Mouse (Mus musculus) stomach, postnatal 0 days (tissue): ENCODE measurements around the gene Sms. TPM values are rescaled to one million over a fixed set of nuclear protein-coding genes. Genes with fewer than 3 reads are reported as not detected.

ENCODE experiments used
- ATAC-seq: fragments of 200-750 bp; cut with Nextera tagmentation; 2 replicates; pipeline ENCODE4 v1.8.0; 2017; ENCODE audit not compliant: low FRiP score, low TSS enrichment
- DNase-seq: peaks from one replicate; pipeline ENCODE4 v3.0.0-alpha.2; 2016; ENCODE audit warnings: low spot score
- H3K27ac ChIP-seq: fragments of 300-500 bp; sonication (generic); replicated peaks from 2 replicates; pipeline ENCODE4 v1.5.1; 2014; ENCODE audit warnings: mild to moderate bottlenecking, control low read depth
- H3K27me3 ChIP-seq: fragments of 300-500 bp; sonication (generic); 2 replicates; pipeline ENCODE4 v1.6.1; 2014; ENCODE audit warnings: low read length; ENCODE audit not compliant: control insufficient read depth, insufficient read depth
- H3K36me3 ChIP-seq: fragments of 300-500 bp; sonication (generic); 2 replicates; pipeline ENCODE4 v1.6.1; 2014; ENCODE audit warnings: low read length, mixed read lengths; ENCODE audit not compliant: control insufficient read depth, insufficient read depth
- H3K4me1 ChIP-seq: fragments of 300-500 bp; sonication (generic); replicated peaks from 2 replicates; pipeline ENCODE4 v1.6.1; 2014; ENCODE audit warnings: antibody characterized with exemption; ENCODE audit not compliant: control insufficient read depth, insufficient read depth
- H3K4me2 ChIP-seq: fragments of 300-500 bp; sonication (generic); replicated peaks from 2 replicates; pipeline ENCODE4 v1.6.1; 2014; ENCODE audit warnings: low read depth, mild to moderate bottlenecking, control low read depth, moderate library complexity
- H3K4me3 ChIP-seq: fragments of 300-500 bp; sonication (generic); 2 replicates; pipeline ENCODE4 v1.5.1; 2014; ENCODE audit warnings: low read depth, low read length, control low read depth
- H3K9ac ChIP-seq: fragments of 300-500 bp; sonication (generic); 2 replicates; pipeline ENCODE4 v1.6.1; 2014; ENCODE audit warnings: mild to moderate bottlenecking, low read length, control low read depth, mixed read lengths
- H3K9me3 ChIP-seq: fragments of 300-500 bp; sonication (generic); 2 replicates; pipeline ENCODE4 v1.6.1; 2016; ENCODE audit warnings: low read length; ENCODE audit not compliant: control insufficient read depth
- CTCF ChIP-seq: IDR thresholded peaks from 2 replicates; pipeline ENCODE4 v1.5.1; 2016; ENCODE audit warnings: antibody characterized with exemption, low read depth, mild to moderate bottlenecking, moderate library complexity
- EP300 ChIP-seq: optimal IDR thresholded peaks from 2 replicates; pipeline ENCODE3; 2016; ENCODE audit warnings: antibody characterized with exemption
- WGBS: fragments of 180-500 bp; shearing (Covaris S2); extraction: QIAGEN DNeasy Blood & Tissue Kit; methylation state at CpG from one replicate; pipeline ENCODE4 v1.1.7; 2014; 5-methylcytosine and 5-hydroxymethylcytosine counted together
- polyA plus RNA-seq: library from polyadenylated mRNA; unstranded; fragments of >200 nt; fragmentation: Nextera tagmentation; extraction: Ambion mirVana; gene quantifications from 2 replicates; pipeline ENCODE4 v1.2.1, GENCODE M21; 2015

The Sms gene
- polyA plus RNA-seq, result 28.3 and 30.7 TPM in 2 replicates

DNA sequence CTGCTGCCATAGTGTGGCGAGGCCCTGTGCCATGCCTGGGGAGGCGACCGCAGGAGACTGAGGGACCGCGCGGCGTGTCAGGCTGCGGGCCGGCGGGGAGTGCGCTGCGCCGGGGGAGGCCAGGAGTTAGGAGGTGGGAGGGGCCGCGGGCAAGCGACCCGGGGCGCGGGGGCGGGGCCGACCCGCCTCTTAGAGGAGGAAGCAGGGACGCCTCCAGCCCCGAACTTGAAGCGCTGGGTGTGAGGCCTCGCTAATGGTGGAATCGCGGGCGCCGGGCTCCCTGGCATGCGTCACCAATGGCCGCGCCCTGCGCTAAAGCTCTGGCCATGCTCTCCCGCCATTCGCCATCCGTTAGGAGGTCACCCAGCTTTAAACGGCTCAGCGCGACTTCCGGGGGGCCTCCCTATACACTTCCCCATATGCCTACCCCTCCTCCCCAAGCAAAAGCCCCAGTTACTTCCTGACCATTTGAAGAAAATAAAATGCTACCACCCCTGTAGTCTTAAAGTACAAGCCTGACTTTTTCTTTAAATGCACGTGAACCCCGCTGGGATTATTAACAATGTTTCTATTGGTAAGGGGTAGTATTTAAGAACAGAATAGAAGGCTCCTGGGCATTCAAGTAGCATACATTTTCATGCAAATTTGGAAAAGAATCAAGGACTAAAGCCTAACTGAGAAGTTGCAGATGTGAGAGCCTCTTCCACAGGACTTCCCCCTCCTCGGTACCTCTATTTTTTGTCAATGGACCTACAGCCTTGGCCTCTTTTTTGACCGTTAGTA lies at the start of gene Sms:
Gene Sms, minus strand, starts transcription at position 344 of the 783 bp plus-strand sequence.
- H3K4me2 ChIP-seq, result peak within 1 kb of the TSS; percentile 62
- peak within 1 kb of the TSS; percentile 64 for H3K9ac ChIP-seq
- no peaks in the 10 kb centered on the region for H3K4me1 ChIP-seq
- H3K9me3 ChIP-seq, result no peaks in the 10 kb centered on the region
- 12% methylated on average over 21 of the region's 45 CpGs for WGBS
- peak within 1 kb of the TSS; percentile 54 for H3K4me3 ChIP-seq
- peak; percentile 69 for DNase-seq
- TF ChIP-seq CTCF (no peak), EP300 (no peak)
- H3K36me3 ChIP-seq, result no peaks in the 10 kb centered on the region
- ATAC-seq, result peak; percentile 82
- peak within 1 kb of the TSS; percentile 67; the same call in 1 of the 2 replicates for H3K27ac ChIP-seq
- no peaks in the 10 kb centered on the region for H3K27me3 ChIP-seq

DNA sequence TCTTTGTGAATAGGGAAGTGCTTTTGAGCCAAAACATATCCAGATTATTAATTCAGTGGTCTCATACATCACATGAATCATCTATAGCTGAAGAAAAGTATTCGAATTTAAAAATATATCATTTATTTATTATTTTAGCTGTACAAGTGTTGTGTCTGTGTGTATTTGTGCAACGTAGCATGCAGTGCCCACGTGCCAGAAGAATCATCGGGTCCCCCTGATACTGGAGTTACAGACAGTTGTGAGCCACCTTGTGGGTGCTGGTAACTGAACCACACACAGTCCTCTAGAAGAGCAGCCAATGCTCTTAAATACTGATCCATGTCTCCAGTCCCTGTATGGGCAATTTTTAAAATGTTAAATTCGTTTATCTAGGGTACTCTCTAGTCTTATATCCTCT lies 14.3 kb upstream of the Sms start:
- H3K36me3 ChIP-seq, result no peaks in the 10 kb centered on the region
- 55% methylated on average over 5 of the region's 5 CpGs for WGBS
- no peaks in the 10 kb centered on the region for H3K9me3 ChIP-seq
- no peak for DNase-seq
- H3K27me3 ChIP-seq, result no peaks in the 10 kb centered on the region
- ATAC-seq, result no peak
- no peak overlapping the region for H3K9ac ChIP-seq
- no peaks in the 10 kb centered on the region for H3K4me1 ChIP-seq
- no peak overlapping the region for H3K4me3 ChIP-seq
- TF ChIP-seq EP300 (no peak), CTCF (no peak)
- H3K27ac ChIP-seq, result no peak overlapping the region
- no peak overlapping the region for H3K4me2 ChIP-seq

GRCm38 (mm10) chrX:157504506-157504905 lies 12.4 kb upstream of the Sms start:
- Histone ChIP-seq H3K4me1 (no peaks in the 10 kb centered on the region), H3K4me3 (no peak overlapping the region), H3K27me3 (no peaks in the 10 kb centered on the region), H3K9ac (no peak overlapping the region), H3K4me2 (no peak overlapping the region), H3K36me3 (no peaks in the 10 kb centered on the region), H3K9me3 (no peaks in the 10 kb centered on the region), H3K27ac (no peak overlapping the region)
- 38% methylated on average over 1 of the region's 1 CpGs for WGBS
- TF ChIP-seq CTCF, result no peak
- no peak for TF ChIP-seq EP300
- ATAC-seq (no peak), DNase-seq (no peak)

DNA sequence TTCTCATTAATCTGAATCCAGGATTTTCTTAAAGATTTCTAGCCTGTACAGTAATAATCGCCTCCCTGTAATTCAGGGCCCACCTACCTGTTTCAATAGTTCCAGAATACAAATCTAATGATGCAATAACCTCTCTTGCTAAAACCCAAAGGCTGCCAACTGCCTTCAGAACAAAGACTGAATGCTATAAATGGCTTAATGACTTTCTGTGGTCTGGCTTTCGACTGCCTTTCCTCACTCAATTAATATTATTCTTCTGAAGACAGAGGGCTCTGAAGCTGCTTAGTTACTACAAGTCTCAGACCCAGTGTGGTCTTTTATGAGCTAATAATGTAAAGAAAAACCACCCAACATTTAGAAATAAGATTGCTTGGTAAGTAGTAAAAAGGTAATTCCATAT lies 9.8 kb upstream of the Sms start:
- 59% methylated on average over 2 of the region's 2 CpGs for WGBS
- Histone ChIP-seq H3K27me3 (no peaks in the 10 kb centered on the region), H3K36me3 (no peaks in the 10 kb centered on the region), H3K9ac (no peak overlapping the region), H3K27ac (no peak overlapping the region), H3K4me1 (no peaks in the 10 kb centered on the region), H3K4me2 (no peak overlapping the region), H3K4me3 (no peak overlapping the region), H3K9me3 (no peaks in the 10 kb centered on the region)
- DNase-seq (no peak), ATAC-seq (no peak)
- TF ChIP-seq CTCF (no peak), EP300 (no peak)

DNA sequence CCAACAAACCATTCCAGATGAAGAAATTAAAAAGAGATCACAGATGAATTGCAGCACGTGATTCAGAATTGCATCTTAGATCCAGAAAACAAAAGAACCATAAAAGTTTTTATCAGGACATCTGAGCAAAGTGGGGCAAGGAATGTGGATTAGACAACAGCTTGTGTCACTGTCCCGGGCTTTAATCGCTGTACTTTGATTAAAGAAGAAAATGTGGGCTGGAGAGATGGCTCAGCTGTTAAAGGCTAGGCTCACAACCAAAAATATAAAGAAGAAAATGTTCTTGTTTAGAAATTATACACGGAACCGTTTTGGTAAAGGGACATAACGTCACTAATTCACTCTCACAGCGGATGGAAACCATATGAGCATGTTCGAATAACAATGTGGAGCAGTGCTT lies 7.9 kb upstream of the Sms start:
- Histone ChIP-seq H3K4me2 (no peak overlapping the region), H3K9ac (no peak overlapping the region), H3K4me3 (no peak overlapping the region), H3K27ac (no peak overlapping the region), H3K4me1 (no peaks in the 10 kb centered on the region), H3K9me3 (no peaks in the 10 kb centered on the region), H3K27me3 (no peaks in the 10 kb centered on the region), H3K36me3 (no peaks in the 10 kb centered on the region)
- ATAC-seq (no peak), DNase-seq (no peak)
- TF ChIP-seq CTCF (no peak), EP300 (no peak)
- WGBS, result 58% methylated on average over 8 of the region's 8 CpGs

DNA sequence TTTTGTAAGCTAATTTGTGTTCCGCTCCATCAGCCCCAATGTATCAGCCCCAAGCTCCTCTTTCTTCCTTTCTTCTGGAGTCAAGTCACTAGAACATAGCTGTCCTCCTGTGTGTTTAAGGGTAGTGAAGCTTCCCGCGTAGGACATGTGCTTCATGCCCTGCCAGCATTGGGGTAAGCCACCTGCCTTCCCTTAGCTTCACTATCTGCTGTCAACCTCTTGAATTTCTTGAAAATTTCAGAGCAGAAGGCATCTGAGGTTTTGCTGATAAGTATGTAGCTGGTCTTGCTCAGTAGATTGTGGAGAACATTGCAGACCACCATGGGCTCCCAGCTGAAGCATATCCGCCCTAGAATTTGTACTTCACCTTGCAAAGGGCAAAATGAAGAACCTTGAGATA lies 1.1 kb upstream of the Sms start:
- Histone ChIP-seq H3K4me2 (no peak overlapping the region), H3K9ac (no peak overlapping the region), H3K36me3 (no peaks in the 10 kb centered on the region), H3K27me3 (no peaks in the 10 kb centered on the region), H3K4me1 (no peaks in the 10 kb centered on the region), H3K27ac (no peak overlapping the region), H3K4me3 (no peak overlapping the region), H3K9me3 (no peaks in the 10 kb centered on the region)
- TF ChIP-seq EP300, result no peak
- ATAC-seq (no peak), DNase-seq (no peak)
- 92% methylated on average over 4 of the region's 4 CpGs for WGBS
